Mouse (Mus musculus): ENCODE results near the gene Hcrt.

DNA sequence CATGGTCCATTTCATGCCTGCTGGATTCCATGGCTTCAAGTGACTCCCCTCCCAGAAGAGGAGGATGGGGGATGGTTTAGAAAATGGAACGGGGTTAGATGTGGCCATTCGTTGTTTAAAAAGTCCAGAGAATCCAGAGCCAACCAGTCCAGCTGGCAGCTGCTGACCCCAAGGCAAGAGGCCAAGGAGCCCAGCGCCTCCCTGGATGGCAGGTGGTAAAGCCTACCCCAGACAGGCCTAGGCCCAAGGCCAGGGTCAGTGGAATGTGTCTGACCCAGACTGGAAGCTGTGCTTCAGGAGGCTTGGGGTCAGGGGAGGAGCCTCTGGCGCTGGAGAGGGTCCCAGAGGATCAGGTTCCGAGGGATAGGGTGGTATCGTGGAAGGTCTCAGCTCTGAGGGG is 21.4 kb downstream of the Hcrt start:
- TF ChIP-seq POLR2A (IDR thresholded peaks at IDR 0.05; ENCODE audit: borderline replicate concordance, control insufficient read depth, low read depth, low read length) (no peak), CTCF (IDR thresholded peaks at IDR 0.05; ENCODE audit: control insufficient read depth, insufficient read depth, low read length) (no peak)

Measured in bone marrow, adult 2 months (tissue).